Mouse (Mus musculus) adrenal gland, postnatal 14 days (tissue): ENCODE measurements at regions not wholly inside any gene's neighbourhood (a gene's known extent, or its start where the extent isn't known, plus 50 kb on each side); places are given as distances from the start of the nearest gene placed in this dataset.
"Not testable (repeated sequence)": the region's sequence is repeated elsewhere in the genome, so short reads cannot be mapped to it uniquely, and the experiment has no call there.

Source experiments
- DNase-seq: peaks from one replicate; pipeline ENCODE4 v3.0.0; 2021; ENCODE audit warnings: mixed read lengths

DNA sequence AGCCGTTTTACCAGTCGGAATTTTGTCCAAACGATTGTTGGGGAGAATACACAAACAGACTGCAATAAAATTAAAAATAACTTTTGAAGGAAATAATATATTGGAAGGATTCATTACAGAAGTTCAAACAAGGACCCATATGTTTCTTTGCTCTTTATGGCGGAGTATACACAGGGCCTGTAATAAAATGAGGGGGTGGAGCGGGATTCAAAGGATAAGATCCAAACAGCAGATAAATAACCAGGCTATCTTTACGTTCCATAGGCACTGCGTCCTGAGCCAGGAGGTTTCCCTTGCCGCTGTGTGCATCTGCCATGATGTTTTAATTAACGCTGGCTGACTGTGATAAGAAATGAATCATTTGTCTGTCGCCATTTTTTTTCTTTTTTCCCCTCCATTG lies 490.6 kb upstream of the Sall1 start:
- DNase-seq, result no peak

DNA sequence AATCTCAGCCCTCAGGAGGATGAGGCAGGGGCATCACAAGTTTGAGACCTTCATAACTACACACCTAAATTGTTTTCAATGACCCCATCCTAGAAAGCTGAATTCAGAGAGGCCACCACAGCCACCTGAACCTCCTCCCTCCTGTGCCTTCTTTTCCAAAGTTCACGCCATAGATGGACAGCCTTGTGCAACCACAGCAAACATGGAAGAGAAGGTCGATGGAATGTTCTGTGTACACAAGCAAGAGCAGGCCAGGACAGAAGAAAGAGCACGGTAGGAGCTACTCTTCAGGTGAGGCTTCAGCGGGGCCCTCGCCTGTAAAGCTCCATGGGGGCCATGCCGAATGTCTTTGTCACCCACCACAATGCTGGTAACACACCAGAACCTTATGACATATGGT lies 481.1 kb upstream of the Sall1 start:
- no peak for DNase-seq

DNA sequence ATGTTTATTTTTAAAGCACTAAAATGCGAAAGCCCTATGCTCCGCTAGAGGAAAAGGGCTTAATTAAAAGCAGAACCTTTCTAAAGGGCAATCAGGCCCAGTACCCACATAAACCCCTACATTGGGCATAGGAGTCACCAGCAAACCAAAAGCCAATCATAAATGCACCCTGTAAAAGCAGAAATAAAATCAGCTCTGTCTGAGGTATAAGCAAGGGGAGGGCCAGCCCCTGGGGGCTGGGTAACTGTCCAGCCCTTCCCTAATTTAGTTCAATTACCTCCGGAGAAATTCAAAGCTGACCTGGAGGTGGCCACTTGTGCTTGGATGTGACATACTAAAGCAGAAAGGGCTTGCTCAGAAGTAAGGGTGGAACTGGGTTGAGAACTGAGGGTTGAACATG lies 479.4 kb upstream of the Sall1 start:
- no peak for DNase-seq

DNA sequence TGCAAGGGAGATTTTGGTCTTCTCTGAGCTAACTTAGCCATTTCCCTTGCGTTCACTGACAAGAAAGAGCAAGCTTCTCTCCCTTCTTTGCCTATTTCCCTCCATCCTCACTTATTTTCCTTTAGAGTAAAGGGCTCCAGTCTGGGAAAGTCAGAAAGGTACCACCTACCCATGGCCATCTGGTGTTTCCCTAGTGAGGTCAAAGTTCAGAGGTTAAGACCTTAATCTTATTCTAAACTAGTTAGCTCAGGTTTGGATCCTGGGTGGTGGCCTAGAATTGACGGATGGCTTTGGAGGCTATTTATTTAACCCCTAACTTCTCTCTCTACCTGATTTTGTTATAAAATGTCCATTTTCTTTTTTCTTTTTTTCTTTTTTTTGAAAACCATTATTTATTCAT lies 472.6 kb upstream of the Sall1 start:
- DNase-seq, result no peak

DNA sequence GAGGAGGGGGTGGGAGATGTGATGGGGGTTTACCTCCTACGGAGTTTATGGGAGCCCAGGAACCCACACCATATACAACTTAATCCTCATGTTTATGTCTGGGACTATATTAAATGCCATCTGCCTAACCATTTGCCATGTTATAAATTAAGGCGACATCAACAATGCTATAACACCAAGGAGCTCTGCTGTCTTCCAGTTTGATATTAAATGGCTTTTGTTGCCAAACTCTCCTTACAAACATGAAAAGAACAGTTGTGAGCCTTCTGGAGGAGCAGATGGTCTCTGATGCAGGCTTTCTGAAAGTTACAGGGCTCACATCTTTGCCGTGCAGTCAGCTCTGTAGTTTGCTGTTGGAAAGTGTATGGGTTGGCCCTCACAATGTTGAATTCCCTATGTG lies 470.3 kb upstream of the Sall1 start:
- DNase-seq, result no peak

DNA sequence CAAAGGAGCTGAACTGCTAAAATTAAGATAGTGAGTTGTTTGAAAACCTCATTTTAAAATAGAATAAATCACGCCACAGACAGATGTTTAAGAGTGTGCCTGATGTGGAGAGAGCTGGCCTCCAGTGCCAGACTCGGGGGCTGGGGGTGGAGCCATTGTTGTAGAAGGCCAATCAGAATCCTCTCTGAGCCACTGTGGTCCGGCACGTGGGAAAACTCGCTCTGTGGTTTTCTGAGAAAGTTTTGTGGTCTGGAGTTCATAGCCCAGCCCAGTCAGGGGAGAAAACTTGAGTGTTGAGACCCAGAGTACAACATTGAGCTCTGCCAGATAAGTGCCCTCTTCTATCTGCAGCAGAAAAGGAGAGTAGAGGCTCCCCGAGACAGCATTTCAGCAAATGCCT lies 463.7 kb upstream of the Sall1 start:
- no peak for DNase-seq

DNA sequence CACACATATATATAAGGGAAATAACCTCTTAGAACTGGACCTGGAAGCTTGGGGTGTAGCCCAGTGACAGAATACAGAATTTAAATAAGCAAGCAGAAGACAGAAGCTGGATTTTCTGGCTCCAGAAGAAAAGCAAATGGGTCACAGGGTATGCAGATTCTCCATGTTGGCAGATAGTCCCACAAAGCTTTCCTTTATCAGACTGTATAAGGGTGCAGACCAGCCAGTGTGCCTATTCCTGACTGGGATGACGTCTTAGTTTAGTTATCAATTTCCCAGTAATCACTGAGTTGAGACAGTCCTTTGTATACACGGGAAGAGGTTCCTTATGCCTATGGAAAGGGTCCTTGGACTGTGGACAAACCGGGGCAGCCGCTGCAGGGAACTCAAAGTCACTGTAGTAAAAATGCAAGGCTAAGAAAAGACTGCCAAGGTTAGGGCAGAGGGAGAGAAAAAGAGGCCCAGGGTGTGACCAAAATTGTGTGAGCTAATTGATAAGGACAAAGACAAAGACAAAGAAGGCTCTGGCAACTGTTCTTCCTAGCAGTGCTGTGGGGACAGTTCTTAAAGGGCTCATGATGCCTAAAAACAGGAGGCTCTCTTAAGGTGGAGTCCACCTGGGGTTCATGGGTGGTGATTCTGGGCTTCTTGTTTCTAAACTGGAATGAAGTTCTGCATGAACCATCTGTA lies 459.7 kb upstream of the Sall1 start:
- DNase-seq, result no peak

DNA sequence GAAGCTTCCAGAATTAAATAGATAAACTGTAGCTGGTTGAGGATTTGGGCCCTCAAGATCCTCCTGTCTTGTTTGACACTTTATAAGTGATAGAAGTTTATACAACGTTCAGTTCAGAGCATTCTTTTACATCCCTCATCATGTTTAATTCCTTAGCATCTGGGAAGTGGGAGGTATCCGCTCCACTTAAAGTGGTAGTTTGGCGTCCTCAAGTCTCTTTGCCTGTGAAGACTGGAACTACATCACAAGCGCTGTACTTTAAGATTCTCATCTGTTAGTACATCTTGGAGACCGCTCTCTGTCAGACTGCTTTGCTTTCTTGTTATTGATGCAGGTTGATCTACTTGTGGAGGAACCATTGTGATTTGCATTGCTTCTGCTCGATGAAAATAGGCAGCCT lies 459.1 kb upstream of the Sall1 start:
- DNase-seq, result no peak

DNA sequence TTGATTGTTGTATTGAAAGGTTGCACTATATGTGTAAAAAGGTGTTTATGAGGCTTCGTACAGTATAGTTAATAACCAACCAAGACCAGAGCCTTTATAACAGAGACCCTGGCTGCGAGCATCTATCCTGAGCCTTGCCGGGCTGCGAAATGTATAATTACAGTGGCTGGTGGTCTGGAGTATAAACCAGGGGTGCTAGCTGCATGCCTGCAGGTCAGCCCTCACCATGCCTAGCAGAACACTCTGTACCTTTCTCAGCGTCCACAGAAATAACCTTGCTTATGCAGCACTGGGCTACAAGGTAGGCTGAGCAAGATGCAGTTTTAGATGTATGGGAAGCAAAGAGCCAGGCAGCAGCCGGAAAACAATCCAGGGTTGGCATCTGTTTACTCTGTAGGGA lies 457.8 kb upstream of the Sall1 start:
- no peak for DNase-seq

DNA sequence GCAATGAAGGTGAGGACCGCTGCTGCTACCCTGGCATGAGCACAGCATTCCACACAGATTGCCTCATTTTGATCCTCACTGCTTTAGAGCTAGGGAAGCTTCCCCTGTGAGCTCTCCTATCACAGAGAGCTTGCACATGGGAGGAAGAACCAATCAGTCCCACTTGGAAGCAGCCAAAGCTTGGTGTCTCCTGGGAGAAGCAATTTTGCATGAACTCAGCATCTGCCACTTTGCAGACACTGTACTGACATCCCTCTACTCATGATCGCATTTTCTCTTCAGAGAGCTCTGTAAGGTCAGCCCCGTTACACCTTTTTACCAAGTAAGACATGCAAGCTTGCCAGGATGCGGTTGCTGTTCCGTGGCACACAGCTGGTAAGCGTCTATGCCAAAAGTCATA lies 455.9 kb upstream of the Sall1 start:
- DNase-seq, result no peak

DNA sequence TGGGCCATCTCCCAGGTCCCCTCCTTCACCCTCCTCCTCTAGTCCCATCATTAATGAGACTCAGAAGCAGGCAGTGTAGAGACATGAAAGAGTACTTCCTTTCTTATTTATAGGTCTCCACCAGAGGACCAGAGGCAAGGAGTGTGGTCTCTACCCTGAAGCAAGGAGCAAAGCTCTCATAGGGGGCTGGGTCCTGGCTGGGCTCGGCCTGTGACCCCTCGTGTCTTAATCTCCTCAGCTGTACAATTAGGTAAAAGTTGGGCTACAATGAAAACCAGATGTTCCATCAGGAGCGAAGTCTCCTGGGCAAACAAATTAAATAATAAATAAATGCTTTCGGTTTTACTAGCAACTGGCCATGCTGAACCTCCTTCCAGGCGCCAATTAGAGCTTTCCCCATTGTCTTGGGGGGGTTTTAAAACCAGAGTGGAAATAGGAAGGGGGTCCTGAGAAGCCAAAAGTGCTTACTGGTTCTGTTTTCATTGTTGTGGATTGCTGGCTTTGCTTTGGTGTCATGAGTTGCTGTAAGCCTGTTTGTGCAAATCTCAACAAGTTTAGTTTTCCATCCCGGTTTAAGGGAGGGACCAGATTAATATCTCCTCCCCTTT lies 454.2 kb upstream of the Sall1 start:
- DNase-seq, result no peak

DNA sequence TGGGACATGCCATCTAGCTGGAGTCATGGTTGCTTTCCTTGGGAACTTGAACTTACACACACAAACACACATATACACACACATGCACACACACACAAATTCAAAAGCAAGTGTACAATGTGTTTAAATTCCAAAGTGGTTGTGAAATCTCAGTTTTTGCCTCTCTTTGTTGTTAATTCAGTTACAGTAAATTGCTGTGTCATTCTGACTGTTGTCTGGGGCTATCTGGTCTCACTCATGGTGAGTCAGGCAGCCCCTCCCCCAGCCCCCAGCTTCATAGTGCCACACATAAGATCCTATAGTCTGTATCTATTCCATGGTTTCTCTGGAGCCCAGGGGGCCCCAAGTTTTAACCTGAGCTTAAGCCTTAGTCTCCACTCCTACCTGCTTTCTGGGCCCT lies 448.4 kb upstream of the Sall1 start:
- no peak for DNase-seq

DNA sequence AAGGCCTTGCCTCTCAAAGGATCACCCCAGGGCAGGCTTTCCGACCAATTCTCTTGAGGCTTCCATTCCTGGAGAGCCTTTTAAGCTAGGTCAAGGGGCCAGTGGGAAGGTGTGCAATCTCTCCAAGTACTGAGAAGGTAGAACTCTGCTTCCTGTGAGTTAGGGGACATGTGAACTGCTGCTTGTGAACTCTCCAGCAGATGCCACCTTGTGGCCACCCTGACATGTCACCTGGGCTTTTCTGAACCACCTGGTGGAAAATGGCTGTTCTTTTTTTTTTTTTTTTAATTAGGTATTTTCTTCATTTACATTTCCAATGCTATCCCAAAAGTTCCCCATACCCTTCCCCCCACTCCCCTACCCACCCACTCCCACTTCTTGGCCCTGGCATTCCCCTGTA lies 438.5 kb upstream of the Sall1 start:
- DNase-seq, result not testable (repeated sequence)

DNA sequence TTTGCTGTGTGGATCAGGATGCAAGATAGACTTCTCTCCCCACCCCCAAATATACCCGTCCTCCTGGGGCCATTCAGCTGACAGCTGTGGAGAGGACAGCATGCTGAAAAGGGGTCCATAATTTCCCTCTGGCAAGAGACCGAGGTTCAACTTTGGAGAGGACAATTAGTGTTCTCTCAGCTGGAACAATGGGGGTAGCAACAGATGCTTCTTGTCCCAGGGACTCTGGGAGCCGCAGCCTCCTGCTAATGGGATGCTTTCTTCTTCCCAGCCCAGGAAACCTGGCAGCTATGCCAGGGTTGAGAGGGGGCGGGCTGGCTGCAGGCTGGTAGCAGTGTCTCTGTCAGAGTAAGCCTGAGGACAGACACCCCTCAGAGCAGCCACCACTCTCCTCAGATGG lies 433.0 kb upstream of the Sall1 start:
- DNase-seq, result no peak

DNA sequence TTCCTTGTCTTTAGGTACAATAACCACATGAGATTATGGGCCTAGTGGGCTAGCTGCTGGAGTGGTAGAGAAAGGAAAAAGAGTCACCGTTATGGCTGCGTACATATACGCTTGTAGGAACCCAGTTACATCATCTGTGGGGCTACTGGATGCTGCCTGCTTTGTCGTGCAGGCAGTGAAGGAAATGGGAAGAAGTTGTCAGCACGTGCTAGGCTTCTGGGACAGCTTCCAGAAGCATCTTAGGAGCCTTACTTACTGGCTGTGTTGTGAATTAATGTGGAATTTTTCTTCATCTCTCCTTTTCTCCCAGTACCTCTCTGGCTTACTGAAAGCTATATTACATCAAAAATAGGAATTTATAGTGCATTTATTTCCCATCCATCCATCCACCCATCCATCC lies 427.2 kb upstream of the Sall1 start:
- DNase-seq, result no peak

DNA sequence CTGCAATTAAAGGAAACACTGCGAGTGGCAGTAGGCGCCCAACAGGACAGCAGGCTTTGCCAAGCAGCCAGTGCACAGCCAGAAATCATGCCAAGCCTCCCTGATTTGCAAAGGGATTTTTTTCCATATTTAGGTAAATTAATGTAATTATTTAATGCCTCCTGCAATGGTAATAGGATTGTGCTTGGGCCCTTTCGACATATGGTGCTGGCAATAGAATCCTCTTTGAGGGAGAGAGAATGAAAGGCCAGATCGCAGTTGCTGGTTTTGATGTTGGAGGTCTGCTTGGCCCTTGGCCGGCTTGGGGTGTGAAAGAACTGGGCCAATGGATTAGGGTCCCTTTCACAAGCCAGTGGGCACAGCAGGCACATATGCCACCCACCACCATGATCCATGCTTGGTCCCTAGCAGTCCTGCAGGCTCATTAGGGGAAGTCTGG lies 424.8 kb upstream of the Sall1 start:
- no peak for DNase-seq

DNA sequence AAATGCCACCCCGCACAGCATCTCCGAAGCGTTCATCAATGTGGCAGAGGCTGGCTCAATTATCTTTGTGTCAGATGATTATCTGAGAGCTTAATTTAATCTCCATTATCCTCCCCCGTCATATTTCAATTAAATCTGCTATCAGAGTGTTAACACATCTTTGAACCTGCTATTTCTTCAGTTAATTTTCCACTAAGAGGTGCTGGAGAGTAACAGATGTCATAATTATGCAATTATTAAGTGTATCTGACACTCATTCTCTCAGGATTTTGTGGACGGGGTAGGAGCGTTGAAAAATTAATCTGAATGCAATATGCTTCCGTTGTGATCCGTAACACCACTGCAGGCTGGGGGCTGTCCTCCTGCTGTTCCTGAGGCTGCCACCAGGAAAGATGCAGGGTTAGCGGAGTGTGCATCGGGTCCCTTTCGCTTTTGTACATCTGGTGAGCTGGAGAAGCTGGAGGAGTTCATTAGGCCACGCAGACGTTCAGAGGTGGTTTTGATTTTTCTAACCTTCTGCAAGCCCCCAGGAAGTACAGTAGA lies 421.3 kb upstream of the Sall1 start:
- no peak for DNase-seq

DNA sequence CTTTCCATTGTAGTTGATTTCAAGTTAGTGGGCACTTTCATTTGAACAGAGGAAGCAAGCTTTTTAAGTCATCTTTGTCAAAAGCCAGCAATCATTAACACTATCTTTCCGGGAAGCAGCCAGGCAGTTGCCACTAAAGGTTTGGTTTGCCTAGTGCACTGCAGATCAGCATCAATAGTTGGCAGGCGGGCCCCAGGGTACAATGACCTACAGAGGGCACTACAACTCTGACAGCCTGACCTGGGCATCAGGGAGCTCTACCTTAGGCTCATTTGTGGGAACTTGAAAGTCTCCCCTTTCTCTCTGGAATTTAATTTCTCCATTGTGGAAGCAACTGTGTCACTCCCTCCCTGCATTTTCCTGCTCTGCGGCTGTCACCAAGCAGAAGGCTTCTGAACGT lies 412.6 kb upstream of the Sall1 start:
- no peak for DNase-seq

DNA sequence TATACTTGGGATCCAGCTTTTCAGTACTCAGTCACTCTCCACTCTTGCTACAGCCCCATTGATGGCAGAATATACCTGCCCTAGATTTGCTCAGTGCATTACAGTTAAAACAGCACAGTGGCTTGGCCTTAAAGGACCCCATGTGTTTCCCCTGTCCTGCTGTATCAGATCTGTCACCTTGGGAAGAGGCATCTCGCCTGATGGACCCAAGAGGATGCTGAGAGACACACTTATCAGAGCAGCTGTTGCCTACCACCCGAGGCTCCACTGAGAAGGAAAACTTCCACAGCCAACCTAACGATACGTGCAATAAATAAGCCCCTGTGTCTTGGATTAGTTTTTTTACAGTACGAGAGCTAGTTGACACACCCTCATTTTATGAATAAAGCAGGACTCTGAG lies 411.8 kb upstream of the Sall1 start:
- no peak for DNase-seq

DNA sequence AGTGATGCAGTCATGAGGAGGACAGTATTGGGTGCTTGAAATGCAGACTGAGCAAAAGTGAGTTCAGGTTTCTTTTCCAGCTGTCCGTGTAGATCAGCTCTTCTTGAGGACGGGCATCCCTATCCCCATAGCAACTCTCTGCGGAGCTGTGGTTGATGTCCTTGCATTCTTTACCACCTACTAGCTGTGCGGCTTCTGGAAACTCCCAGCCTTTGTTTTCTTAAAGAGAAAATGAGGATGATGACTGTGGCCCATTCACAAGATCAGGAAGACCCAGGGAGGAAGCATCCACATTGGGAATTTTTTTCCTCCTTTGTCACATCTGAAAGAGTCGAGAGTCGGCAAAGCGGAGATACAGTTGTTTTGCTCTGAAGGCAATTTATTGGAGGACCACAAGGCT lies 410.2 kb upstream of the Sall1 start:
- no peak for DNase-seq

DNA sequence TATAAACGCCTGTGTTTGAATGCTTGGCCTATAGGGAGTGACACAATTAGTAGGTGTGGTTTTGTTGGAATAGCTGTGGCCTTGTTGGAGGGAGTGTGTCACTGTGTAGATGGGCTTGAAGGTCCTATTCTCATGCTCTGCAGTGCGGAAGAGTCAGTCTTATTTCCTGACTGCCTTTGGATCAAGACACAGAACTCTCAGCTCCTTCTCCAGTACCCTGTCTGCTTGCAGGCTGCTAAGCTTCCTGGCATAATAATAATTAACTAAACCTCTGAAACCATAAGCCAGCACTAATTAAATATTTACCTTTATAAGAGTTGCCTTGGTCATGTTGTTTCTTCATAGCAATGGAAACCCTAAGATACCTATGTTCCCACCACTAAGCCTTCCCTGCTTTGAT lies 409.8 kb upstream of the Sall1 start:
- DNase-seq, result no peak

DNA sequence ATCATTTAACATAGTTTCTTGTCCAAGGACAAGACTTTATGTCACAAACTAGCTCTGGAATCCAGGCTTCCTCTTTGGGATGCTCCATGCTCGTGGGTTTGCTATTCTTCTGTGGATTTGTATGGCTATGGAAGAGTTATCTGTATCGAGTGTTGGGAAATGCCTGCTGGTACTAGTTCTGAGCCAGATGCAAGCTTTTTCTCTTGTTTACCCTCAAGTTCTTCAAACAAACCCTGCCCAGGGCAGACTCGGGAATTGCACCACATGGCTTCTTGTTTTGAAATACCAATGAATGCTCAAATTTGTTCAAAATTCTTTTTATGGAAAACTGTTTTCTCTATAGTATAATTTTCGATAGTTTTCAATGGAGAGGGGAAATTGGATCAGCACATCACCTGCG lies 400.5 kb upstream of the Sall1 start:
- DNase-seq, result no peak

DNA sequence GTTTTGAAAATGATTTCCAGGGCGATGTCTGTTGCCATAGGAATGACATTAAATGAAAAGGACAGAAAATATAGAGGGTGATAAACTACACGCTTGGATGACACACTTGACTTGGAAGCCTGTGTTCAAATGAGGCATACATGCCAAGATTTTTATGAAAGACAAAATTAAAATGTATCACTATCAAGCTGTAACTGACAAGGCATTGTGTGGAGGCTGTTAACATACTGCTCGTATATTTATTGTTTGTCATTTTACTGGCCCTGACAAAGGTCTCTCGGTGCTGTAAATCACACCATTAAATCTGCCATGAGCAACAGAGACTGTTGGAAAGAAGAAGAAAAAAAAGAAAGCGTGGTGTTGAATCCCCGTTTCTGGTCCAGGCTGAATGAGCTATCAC lies 395.3 kb upstream of the Sall1 start:
- no peak for DNase-seq

DNA sequence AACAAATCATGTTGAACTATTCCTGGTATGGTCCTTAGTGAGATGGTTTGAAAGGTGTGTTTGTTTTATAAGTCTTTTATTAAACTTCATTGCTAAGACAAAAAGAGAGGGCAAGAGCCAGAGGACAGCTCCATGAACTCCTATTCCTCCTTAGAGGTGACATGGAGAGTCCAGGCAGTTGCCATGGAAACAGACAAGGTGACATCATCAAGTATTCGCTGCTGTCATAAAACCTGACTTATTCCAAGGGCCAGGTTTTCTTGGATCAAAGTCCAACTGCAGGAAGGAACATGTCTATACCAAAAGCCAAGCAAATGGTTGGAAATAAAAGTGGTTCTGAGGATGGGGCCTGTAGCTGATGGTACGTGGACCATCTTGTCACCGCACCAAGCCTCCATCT lies 383.0 kb upstream of the Sall1 start:
- no peak for DNase-seq
